Mouse (Mus musculus) Muller cell, postnatal 12 days (primary cell): ENCODE measurements at regions not wholly inside any gene's neighbourhood (a gene's known extent, or its start where the extent isn't known, plus 50 kb on each side); places are given as distances from the start of the nearest gene placed in this dataset.
"Not testable (repeated sequence)": the region's sequence is repeated elsewhere in the genome, so short reads cannot be mapped to it uniquely, and the experiment has no call there.

ENCODE experiments used
- DNase-seq: peaks from one replicate; pipeline ENCODE4 v3.0.0-alpha.2; 2015; ENCODE audit errors: inconsistent ontology term

- no peak for DNase-seq
Measured at GRCm38 (mm10) chr15:32749971-32750370, 505.4 kb downstream of the Sema5a start.

- DNase-seq: no peak
Measured at GRCm38 (mm10) chr15:32751991-32752390, 507.4 kb downstream of the Sema5a start.

DNA sequence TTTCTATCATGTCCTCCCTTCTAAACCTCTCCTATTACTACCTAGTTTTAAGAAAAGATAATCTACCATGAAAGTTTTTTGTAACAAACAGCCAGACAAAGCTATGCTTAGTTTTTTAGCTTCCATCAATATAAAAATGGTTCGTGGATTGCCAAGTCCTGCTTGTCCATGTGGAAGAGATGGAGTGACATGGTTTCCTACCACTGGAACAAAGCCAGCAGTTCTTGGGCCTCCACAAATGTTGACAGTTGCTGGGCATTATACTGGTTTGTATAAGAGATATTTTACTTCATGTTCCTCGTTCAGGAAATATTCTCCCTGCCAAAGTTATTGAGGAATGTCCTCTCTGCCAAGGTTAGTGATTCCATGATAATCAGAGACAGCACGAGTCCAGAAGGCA lies 515.5 kb downstream of the Sema5a start:
- no peak for DNase-seq

- peak; percentile 70 for DNase-seq
Measured at GRCm38 (mm10) chr15:32766011-32766701, 521.5 kb downstream of the Sema5a start.

DNA sequence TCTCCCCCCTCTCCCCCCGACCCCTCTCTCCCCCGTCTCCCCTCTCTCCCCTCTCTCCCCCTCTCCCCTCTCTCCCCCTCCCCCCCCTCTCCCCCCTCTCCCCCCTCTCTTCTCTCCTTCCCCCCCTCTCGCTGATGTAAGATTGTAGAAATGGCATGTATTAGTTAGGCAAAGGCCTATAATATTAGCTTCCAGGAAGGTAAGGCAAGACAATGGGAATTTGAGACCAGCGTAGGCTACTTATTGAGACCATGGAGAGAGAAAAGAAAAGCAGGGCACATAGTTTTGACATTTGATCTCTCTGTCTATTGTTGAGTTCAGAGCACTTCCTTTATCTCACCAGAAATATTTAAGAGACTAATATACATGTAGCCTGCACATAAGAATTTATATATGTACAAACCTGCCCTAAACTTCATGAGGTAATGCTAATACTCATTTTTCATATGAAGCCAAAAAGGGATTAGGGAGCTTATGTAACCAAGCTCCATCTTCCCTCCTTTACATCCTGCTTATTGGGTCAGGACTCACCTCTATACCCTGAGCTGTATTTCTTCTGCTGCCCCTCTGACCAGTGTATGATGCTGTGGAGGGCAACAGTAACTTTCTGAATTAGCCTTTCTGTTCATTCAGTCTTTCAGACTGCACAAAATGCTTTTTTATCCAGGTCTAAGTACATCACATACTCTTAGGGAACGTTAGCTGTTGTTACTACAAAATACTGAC lies 522.3 kb downstream of the Sema5a start:
- DNase-seq: no peak

- peak; percentile 70 for DNase-seq
Measured at GRCm38 (mm10) chr15:32778226-32778598, 533.6 kb downstream of the Sema5a start.

GRCm38 (mm10) chr15:32778599-32779273 lies 534.1 kb downstream of the Sema5a start:
- DNase-seq: peak; percentile 98

GRCm38 (mm10) chr15:32779274-32779615 lies 534.6 kb downstream of the Sema5a start:
- DNase-seq: not testable (repeated sequence)

DNA sequence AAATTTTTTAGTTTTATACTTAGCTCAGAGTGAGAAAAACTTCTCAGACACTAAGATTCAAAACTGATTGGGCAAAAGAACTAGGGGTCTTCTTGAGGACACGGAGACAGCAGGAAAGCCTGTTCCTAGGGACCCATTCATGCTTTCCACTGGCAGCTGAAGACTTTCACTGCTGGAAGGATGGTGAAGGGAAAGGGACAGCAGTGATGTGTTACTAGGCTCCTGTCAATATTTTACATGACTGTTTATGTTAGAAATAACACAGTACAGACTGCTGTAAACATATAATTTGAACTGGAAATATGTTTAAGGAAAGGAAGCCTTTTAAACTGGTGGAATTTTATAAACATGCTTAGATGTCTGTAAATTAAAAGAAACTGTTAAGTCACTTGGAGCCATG lies 537.0 kb downstream of the Sema5a start:
- not testable (repeated sequence) for DNase-seq

GRCm38 (mm10) chr15:32799222-32799621 lies 554.6 kb downstream of the Sema5a start:
- DNase-seq: no peak

DNA sequence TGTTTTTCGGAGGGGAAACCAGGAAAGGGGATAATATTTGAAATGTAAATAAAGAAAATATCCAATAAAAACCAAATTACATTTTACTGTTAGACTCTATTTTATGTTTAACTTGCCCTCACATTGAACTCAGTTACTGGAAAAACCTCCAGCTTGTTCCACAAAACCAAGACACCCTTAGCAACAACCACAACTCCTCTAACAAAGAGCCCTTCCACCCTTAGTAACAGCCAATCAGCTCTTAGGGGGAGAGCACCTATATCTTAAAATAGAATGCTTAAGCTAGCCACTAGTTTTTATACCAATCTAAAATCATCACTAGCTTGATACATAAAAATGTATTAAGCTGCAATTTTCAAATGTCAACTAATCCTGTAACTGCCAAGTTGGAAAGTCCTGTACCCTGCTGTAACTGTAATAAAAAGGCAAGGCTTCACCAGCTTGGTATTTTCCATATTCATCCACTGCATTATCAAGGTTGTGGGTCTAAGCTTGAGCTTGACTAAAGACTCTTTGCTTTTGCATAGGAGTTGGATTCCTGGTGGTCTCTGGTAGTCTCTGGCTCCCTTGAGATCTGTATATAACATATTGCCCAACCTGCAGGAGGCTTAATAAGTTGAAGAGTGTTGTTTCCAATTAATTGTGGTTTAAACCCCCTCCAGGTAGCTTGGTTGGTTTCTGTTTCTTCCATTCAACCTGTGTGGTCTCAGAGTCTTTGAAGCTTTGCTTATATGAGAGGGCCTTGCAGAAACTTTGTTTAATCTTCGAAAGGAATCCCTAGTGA lies 566.4 kb downstream of the Sema5a start:
- no peak for DNase-seq

DNA sequence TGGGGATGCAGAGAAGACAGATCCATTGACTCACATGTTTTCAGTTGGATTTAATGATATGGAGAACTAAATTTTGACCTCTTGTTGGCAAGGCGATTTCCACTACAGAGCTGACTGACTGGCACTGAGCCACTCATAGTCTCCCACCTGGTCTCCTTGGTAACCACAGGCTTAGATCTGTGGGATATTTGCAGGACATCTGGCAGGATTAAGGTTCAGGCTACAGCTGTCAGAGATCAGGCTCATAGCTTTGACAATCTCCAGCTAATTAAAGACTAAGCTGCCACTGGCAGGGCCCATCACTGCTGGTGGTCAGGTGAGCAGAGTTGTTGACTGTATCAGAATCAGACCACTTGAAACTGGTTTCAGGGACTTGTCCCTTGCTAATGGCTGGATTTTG lies 595.4 kb downstream of the Sema5a start:
- DNase-seq: no peak
